Mouse (Mus musculus) retina, adult 2 months (tissue): ENCODE data around the gene Cox7c.
"Not testable (repeated sequence)": the region's sequence is repeated elsewhere in the genome, so short reads cannot be mapped to it uniquely, and the experiment has no call there.

Experiments
- DNase-seq: peaks from one replicate; pipeline ENCODE4 v3.0.0-alpha.2; 2012; ENCODE audit warnings: low read depth, low spot score

Gene Cox7c

DNA sequence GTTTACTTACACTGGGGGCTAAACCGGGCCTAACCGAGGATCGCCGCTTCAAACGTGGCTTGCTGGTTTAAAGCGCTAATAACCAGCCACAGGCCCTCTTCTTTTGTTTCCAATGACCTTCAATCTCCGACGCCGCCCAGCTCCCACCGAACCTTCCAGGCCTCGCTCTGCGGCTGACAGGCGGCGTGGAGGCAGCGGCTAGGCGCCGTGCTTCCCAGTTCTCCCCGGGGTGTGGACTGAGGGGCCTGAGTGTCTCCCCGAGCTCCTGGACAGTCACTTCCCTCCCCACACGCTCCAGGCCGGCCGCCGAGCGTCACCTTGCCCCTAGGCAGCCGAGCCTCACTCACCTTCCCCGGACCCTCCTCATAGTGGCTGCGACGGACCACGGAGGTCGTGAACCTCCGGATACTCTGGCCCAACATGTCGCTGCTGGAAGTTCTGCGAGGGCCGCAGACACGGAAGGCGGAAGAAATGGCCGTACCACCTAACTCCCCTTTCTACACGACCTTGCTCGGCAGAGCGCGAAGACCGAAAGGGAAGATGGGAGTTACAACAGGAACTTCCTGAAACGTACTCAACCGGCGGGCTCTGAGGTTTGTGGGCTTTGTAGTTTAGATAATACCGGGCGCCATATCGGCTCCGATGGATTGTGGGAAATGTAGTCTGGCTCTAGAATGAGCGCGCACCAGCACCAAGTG is at the start of gene Cox7c:
Cox7c (minus strand) TSS at position 651 of the 698 bp plus-strand sequence.
- peak; percentile 86 for DNase-seq

- DNase-seq = no peak
These were observed 21.5 kb upstream of the Cox7c start for GRCm38 (mm10) chr13:86068011-86068724.

GRCm38 (mm10) chr13:86067508-86067907 is 20.8 kb upstream of the Cox7c start:
- DNase-seq = no peak

GRCm38 (mm10) chr13:86054091-86054490 is 7.4 kb upstream of the Cox7c start:
- DNase-seq = not testable (repeated sequence)

GRCm38 (mm10) chr13:86004907-86005675 is 41.6 kb downstream of the Cox7c start:
- no peak for DNase-seq
